ENCODE assay signal across 7 mouse cellular contexts in genomic region chr11:98944897-98945604, GRCm38 (mm10). TPM values are rescaled to one million over a fixed set of nuclear protein-coding genes. Genes with fewer than 3 reads are reported as not detected.
DNase-seq lines count a peak whose midpoint lies in the region; ATAC-seq lines count a peak whose summit lies in the region.

No protein-coding gene starts in this region.

- peaks cover 76% of the 10 kb centered on the region for H3K4me1 ChIP-seq in midbrain, embryonic 10.5 days
- H3K4me1 ChIP-seq in midbrain, embryonic 16.5 days (ENCODE audit: control insufficient read depth, insufficient read depth, low read length): peaks cover 31% of the 10 kb centered on the region
- H3K4me1 ChIP-seq in embryonic facial prominence, embryonic 12.5 days: peaks cover 80% of the 10 kb centered on the region
- H3K4me1 ChIP-seq in limb, embryonic 10.5 days: peaks cover 82% of the 10 kb centered on the region

- no peak overlapping the region for H3K4me2 ChIP-seq in midbrain, embryonic 16.5 days (ENCODE audit: low read length)
- peak overlapping the region; percentile 91 for H3K4me2 ChIP-seq in embryonic facial prominence, embryonic 12.5 days (replicated peaks)

- peak overlapping the region; percentile 28; the same call in 1 of the 2 replicates for H3K4me3 ChIP-seq in midbrain, embryonic 10.5 days
- no peak overlapping the region for H3K4me3 ChIP-seq in midbrain, embryonic 16.5 days (ENCODE audit: low read depth, low read length)
- no peak overlapping the region for H3K4me3 ChIP-seq in embryonic facial prominence, embryonic 12.5 days
- no peak overlapping the region for H3K4me3 ChIP-seq in limb, embryonic 10.5 days

- no peak for DNase-seq in midbrain, embryonic 10.5 days (ENCODE audit: low spot score)
- no peak for DNase-seq in limb, embryonic 10.5 days (ENCODE audit: low spot score)
- DNase-seq in thymus, postnatal 14 days: peak; percentile 74
- no peak for DNase-seq in right cerebral cortex, postnatal 14 days
- no peak for DNase-seq in urinary bladder, postnatal 14 days (ENCODE audit: low spot score)

- no peaks in the 10 kb centered on the region for H3K9me3 ChIP-seq in midbrain, embryonic 10.5 days (replicated peaks)
- H3K9me3 ChIP-seq in midbrain, embryonic 16.5 days (replicated peaks; ENCODE audit: control insufficient read depth, low read length, poor library complexity, severe bottlenecking): no peaks in the 10 kb centered on the region
- no peaks in the 10 kb centered on the region for H3K9me3 ChIP-seq in embryonic facial prominence, embryonic 12.5 days
- no peaks in the 10 kb centered on the region for H3K9me3 ChIP-seq in limb, embryonic 10.5 days (replicated peaks)

- H3K36me3 ChIP-seq in midbrain, embryonic 10.5 days: no peaks in the 10 kb centered on the region; the same call in 1 of the 2 replicates
- no peaks in the 10 kb centered on the region for H3K36me3 ChIP-seq in midbrain, embryonic 16.5 days (ENCODE audit: control insufficient read depth, insufficient read depth, low read length)
- peaks cover 6% of the 10 kb centered on the region for H3K36me3 ChIP-seq in embryonic facial prominence, embryonic 12.5 days
- H3K36me3 ChIP-seq in limb, embryonic 10.5 days: peaks cover 43% of the 10 kb centered on the region

- no peak for ATAC-seq in midbrain, embryonic 16.5 days
- no peak for ATAC-seq in embryonic facial prominence, embryonic 12.5 days (ENCODE audit: insufficient number of reproducible peaks, insufficient read depth, low FRiP score, low TSS enrichment)

- no peak overlapping the region for H3K9ac ChIP-seq in midbrain, embryonic 16.5 days (ENCODE audit: low read depth, low read length)
- peak overlapping the region; percentile 55; the same call in 1 of the 2 replicates for H3K9ac ChIP-seq in embryonic facial prominence, embryonic 12.5 days

- 0 out of 2 replicates have a peak, but pooled peaks cover 2% of the 10 kb centered on the region for H3K27me3 ChIP-seq in midbrain, embryonic 10.5 days (ENCODE audit: low read depth, poor library complexity, severe bottlenecking)
- H3K27me3 ChIP-seq in midbrain, embryonic 16.5 days (ENCODE audit: control insufficient read depth, insufficient read depth, low read depth, low read length): no peaks in the 10 kb centered on the region
- no peaks in the 10 kb centered on the region for H3K27me3 ChIP-seq in embryonic facial prominence, embryonic 12.5 days
- no peaks in the 10 kb centered on the region for H3K27me3 ChIP-seq in limb, embryonic 10.5 days (ENCODE audit: low read depth, poor library complexity, severe bottlenecking)

- WGBS in midbrain, embryonic 10.5 days: 25% methylated on average over 11 of the region's 11 CpGs
- WGBS in midbrain, embryonic 16.5 days: 23% methylated on average over 11 of the region's 11 CpGs
- 20% methylated on average over 11 of the region's 11 CpGs for WGBS in embryonic facial prominence, embryonic 12.5 days
- WGBS in limb, embryonic 10.5 days: 31% methylated on average over 11 of the region's 11 CpGs

- H3K27ac ChIP-seq in midbrain, embryonic 10.5 days (replicated peaks): peak overlapping the region; percentile 94
- no peak overlapping the region for H3K27ac ChIP-seq in midbrain, embryonic 16.5 days (ENCODE audit: low read length)
- peak overlapping the region; percentile 99 for H3K27ac ChIP-seq in embryonic facial prominence, embryonic 12.5 days
- peak overlapping the region; percentile 95 for H3K27ac ChIP-seq in limb, embryonic 10.5 days

RNA-seq across cellular contexts. Expression of gene Rara, which starts 17.4 kb away (rescaled TPM):
- polyA plus RNA-seq in midbrain, embryonic 10.5 days (2016; fragmentation: Nextera tagmentation; extraction: Ambion mirVana): 15.5 and 16.1 TPM in 2 replicates
- polyA plus RNA-seq in midbrain, embryonic 16.5 days (2015; fragmentation: Nextera tagmentation; extraction: Ambion mirVana): 9.5 and 9.6 TPM in 2 replicates
- polyA plus RNA-seq in embryonic facial prominence, embryonic 12.5 days (2016; fragmentation: Nextera tagmentation; extraction: Ambion mirVana): 48.8 and 49.2 TPM in 2 replicates
- 38.4 and 43.7 TPM in 2 replicates for polyA plus RNA-seq in limb, embryonic 10.5 days (2016; fragmentation: Nextera tagmentation; extraction: Ambion mirVana)

RNA-seq across cellular contexts. Expression of gene Cdc6, which starts 37.5 kb away (rescaled TPM):
- polyA plus RNA-seq in midbrain, embryonic 10.5 days (2016; fragmentation: Nextera tagmentation; extraction: Ambion mirVana): 53.3 and 67.8 TPM in 2 replicates
- polyA plus RNA-seq in midbrain, embryonic 16.5 days (2015; fragmentation: Nextera tagmentation; extraction: Ambion mirVana): 2.4 TPM in 2 replicates
- 33.1 and 34.7 TPM in 2 replicates for polyA plus RNA-seq in embryonic facial prominence, embryonic 12.5 days (2016; fragmentation: Nextera tagmentation; extraction: Ambion mirVana)
- 69.9 and 79.5 TPM in 2 replicates for polyA plus RNA-seq in limb, embryonic 10.5 days (2016; fragmentation: Nextera tagmentation; extraction: Ambion mirVana)

RNA-seq across cellular contexts. Expression of gene Gjd3, which starts 37.8 kb away (rescaled TPM):
- polyA plus RNA-seq in midbrain, embryonic 10.5 days (2016; fragmentation: Nextera tagmentation; extraction: Ambion mirVana): 0.16 TPM in 1 of 2 replicates, not detected in the other
- 1.0 and 1.9 TPM in 2 replicates for polyA plus RNA-seq in midbrain, embryonic 16.5 days (2015; fragmentation: Nextera tagmentation; extraction: Ambion mirVana)
- 0.73 and 1.4 TPM in 2 replicates for polyA plus RNA-seq in embryonic facial prominence, embryonic 12.5 days (2016; fragmentation: Nextera tagmentation; extraction: Ambion mirVana)
- polyA plus RNA-seq in limb, embryonic 10.5 days (2016; fragmentation: Nextera tagmentation; extraction: Ambion mirVana): 0.24 and 0.29 TPM in 2 replicates
